ENCODE assay signal across 13 mouse cellular contexts in genomic region chr2:113952480-113952879, GRCm38 (mm10).
"Had no signal": no experiment of that assay in that cellular context is flagged by ENCODE, and none has a peak within 500 bp of the region (broad histone marks: within the 10 kb centered on the region; RNA-seq: fewer than 3 reads in every experiment).

No protein-coding gene starts in this region.

- H3K4me1 ChIP-seq: kidney, embryonic 15.5 days; liver, embryonic 13.5 days had no signal

- H3K27ac ChIP-seq: kidney, embryonic 15.5 days; left cerebral cortex, adult 2 months; liver, embryonic 13.5 days had no signal

- H3K36me3 ChIP-seq: kidney, embryonic 15.5 days; liver, embryonic 13.5 days had no signal

- H3K4me2 ChIP-seq: kidney, embryonic 15.5 days; liver, embryonic 13.5 days; midbrain, embryonic 11.5 days had no signal

- DNase-seq: kidney, postnatal 10 days; kidney, postnatal 36 days; layer of hippocampus, postnatal 36 days; liver, embryonic 13.5 days; lung, adult 2 months; lung, postnatal 14 days; lung, postnatal 4 days; midbrain, embryonic 14.5 days; thymus, adult 18-20 months; thymus, postnatal 25 days had no signal

- H3K4me3 ChIP-seq: kidney, embryonic 15.5 days; left cerebral cortex, adult 2 months; liver, embryonic 13.5 days had no signal

- H3K9me3 ChIP-seq: kidney, embryonic 15.5 days; liver, embryonic 13.5 days had no signal

- H3K9ac ChIP-seq: kidney, embryonic 15.5 days; liver, embryonic 13.5 days had no signal

- H3K27me3 ChIP-seq: kidney, embryonic 15.5 days; liver, embryonic 13.5 days had no signal
